Mouse (Mus musculus) intestine, embryonic 16.5 days (tissue): Measurements from ENCODE around the gene Syngap1. TPM values are rescaled to one million over a fixed set of nuclear protein-coding genes. Genes with fewer than 3 reads are reported as not detected.
"Not testable (repeated sequence)": the region's sequence is repeated elsewhere in the genome, so short reads cannot be mapped to it uniquely, and the experiment has no call there.

Experiments
- ATAC-seq: fragments of 200-750 bp; cut with Nextera tagmentation; 2 replicates; pipeline ENCODE4 v1.8.0; 2017; ENCODE audit warnings: moderate TSS enrichment, moderate library complexity
- H3K27ac ChIP-seq: fragments of 300-500 bp; sonication (generic); 2 replicates; pipeline ENCODE4 v1.5.1; 2014; ENCODE audit warnings: mild to moderate bottlenecking, low read length
- H3K27me3 ChIP-seq: fragments of 300-500 bp; sonication (generic); replicated peaks from 2 replicates; pipeline ENCODE4 v1.6.1; 2014; ENCODE audit warnings: low read length, control low read depth, mixed read lengths; ENCODE audit not compliant: control insufficient read depth, insufficient read depth
- H3K36me3 ChIP-seq: fragments of 300-500 bp; sonication (generic); 2 replicates; pipeline ENCODE4 v1.6.1; 2014; ENCODE audit warnings: low read length, control low read depth; ENCODE audit not compliant: control insufficient read depth, insufficient read depth
- H3K4me1 ChIP-seq: fragments of 300-500 bp; sonication (generic); 2 replicates; pipeline ENCODE4 v1.6.1; 2014; ENCODE audit warnings: low read length, control low read depth, mixed read lengths; ENCODE audit not compliant: control insufficient read depth, insufficient read depth
- H3K4me2 ChIP-seq: fragments of 300-500 bp; sonication (generic); 2 replicates; pipeline ENCODE4 v1.6.1; 2014; ENCODE audit warnings: low read depth, low read length, control low read depth
- H3K4me3 ChIP-seq: fragments of 300-500 bp; sonication (generic); 2 replicates; pipeline ENCODE4 v1.5.1; 2014; ENCODE audit warnings: mild to moderate bottlenecking, low read length
- H3K9ac ChIP-seq: fragments of 300-500 bp; sonication (generic); 2 replicates; pipeline ENCODE4 v1.6.1; 2014; ENCODE audit warnings: low read depth, low read length
- H3K9me3 ChIP-seq: fragments of 300-500 bp; sonication (generic); 2 replicates; pipeline ENCODE4 v1.6.1; 2016; ENCODE audit warnings: low read length, control low read depth; ENCODE audit not compliant: control insufficient read depth
- WGBS: fragments of 180-500 bp; shearing (Covaris S2); extraction: QIAGEN DNeasy Blood & Tissue Kit; methylation state at CpG from one replicate; pipeline ENCODE4 v1.1.7; 2014; 5-methylcytosine and 5-hydroxymethylcytosine counted together
- polyA plus RNA-seq: library from polyadenylated mRNA; unstranded; fragments of >200 nt; fragmentation: Nextera tagmentation; extraction: Ambion mirVana; gene quantifications from 2 replicates; pipeline ENCODE4 v1.2.1, GENCODE M21; 2015

Gene Syngap1
- 0.66 and 1.1 TPM in 2 replicates for polyA plus RNA-seq

- H3K36me3 ChIP-seq, result 0 out of 2 replicates have a peak, but pooled peaks cover 3% of the 10 kb centered on the region
- H3K27ac ChIP-seq, result peak within 1 kb of the TSS; percentile 95
- H3K9me3 ChIP-seq, result no peaks in the 10 kb centered on the region
- H3K9ac ChIP-seq, result peak within 1 kb of the TSS; percentile 90
- WGBS, result 2% methylated on average over 21 of the region's 24 CpGs
- H3K4me3 ChIP-seq, result peak within 1 kb of the TSS; percentile 84
- H3K27me3 ChIP-seq, result no peaks in the 10 kb centered on the region
- peak within 1 kb of the TSS; percentile 95 for H3K4me2 ChIP-seq
- peaks cover 26% of the 10 kb centered on the region for H3K4me1 ChIP-seq
- ATAC-seq, result no peak
Observed at GRCm38 (mm10) chr17:26941031-26941789, at the start of gene Syngap1. Gene Syngap1 (plus strand): TSS chr17:26941253.

DNA sequence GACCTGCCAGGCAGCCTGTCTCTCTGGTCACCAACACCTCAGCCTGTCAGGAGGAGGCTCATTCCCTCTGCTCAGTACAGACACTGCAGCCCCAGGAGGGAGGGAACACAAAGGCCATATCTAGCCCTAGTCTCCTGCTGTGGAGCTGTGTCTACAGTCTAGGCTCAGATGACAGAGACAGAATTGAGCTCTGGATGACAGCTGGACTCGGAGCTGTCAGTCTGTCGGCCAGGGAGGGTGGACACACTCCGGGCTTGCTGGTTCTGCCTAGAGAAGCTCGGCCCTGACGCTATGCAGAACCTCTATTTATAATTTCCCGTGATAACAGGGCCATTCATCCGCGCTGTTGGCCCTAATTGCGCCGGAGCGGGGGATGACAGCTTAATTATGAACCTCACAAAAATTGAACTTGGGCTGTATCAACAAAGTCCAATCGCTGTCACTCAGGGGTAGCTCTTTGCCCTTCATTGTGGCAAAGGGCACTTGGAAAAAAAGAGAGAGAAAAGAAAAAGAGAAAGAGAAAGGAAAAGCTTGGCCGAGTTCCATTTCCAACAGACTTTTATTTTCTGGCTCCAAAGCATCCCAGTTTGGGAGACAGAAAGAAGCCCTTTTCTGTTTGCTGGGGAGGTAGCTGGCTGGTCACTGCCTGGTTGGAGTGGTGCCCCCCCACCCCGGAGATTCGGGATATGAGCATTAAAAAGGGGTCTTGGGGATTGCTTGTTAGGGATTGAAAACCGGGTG, 48.2 kb upstream of the Syngap1 start:
- Histone ChIP-seq H3K4me2 (peak overlapping the region; percentile 33), H3K9me3 (no peaks in the 10 kb centered on the region), H3K36me3 (no peaks in the 10 kb centered on the region), H3K9ac (no peak overlapping the region), H3K4me3 (no peak overlapping the region; the same call in 1 of the 2 replicates), H3K27me3 (no peaks in the 10 kb centered on the region), H3K27ac (no peak overlapping the region), H3K4me1 (no peaks in the 10 kb centered on the region; the same call in 1 of the 2 replicates)
- 45% methylated on average over 16 of the region's 16 CpGs for WGBS
- no peak for ATAC-seq

DNA sequence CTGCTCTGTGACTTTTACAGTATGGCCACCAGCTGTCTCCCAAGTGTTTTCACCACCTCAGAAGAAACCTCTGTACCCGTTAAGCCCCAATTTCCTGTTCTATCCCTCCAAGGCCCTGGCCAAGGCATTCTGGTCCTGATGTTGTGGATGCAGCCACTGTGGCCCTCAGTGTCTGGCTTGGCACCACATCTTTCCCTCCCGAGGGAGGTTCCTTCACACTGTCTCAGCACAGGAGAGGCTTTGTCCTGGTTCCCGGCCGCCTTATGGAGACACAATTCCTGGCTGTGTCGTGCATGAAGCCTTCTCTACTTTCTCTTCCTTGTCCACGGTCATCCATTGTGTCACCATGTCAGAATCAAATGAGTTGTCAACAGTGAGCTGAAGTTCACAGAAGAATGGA, 47.6 kb upstream of the Syngap1 start:
- H3K9ac ChIP-seq, result no peak overlapping the region
- H3K36me3 ChIP-seq, result no peaks in the 10 kb centered on the region
- H3K4me3 ChIP-seq, result no peak overlapping the region
- WGBS, result 60% methylated on average over 6 of the region's 6 CpGs
- no peak overlapping the region for H3K4me2 ChIP-seq
- H3K4me1 ChIP-seq, result no peaks in the 10 kb centered on the region; the same call in 1 of the 2 replicates
- no peaks in the 10 kb centered on the region for H3K27me3 ChIP-seq
- no peak for ATAC-seq
- no peaks in the 10 kb centered on the region for H3K9me3 ChIP-seq
- no peak overlapping the region for H3K27ac ChIP-seq

DNA sequence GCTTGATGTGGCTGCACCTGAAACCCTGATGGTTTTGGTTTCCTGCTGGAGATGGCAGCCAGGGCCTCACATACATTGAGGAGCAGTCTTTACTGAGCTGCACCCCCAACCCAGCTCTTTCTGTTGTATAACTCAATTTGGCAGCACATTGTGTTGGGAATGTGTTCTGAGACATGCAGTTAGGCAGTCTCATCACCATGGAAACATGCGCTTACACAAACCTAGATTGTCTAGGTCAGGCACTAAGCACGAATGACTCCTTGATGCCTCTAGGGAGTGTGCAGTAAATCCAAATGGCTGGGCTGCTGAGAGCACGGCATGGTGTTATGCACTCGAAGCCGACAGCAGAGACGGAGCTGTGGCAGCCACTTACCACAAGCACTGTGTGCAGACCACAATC, 46.7 kb upstream of the Syngap1 start:
- Histone ChIP-seq H3K36me3 (no peaks in the 10 kb centered on the region), H3K9me3 (no peaks in the 10 kb centered on the region), H3K27me3 (no peaks in the 10 kb centered on the region), H3K4me1 (no peaks in the 10 kb centered on the region; the same call in 1 of the 2 replicates), H3K9ac (no peak overlapping the region), H3K4me2 (no peak overlapping the region), H3K4me3 (no peak overlapping the region), H3K27ac (no peak overlapping the region)
- ATAC-seq, result no peak
- 78% methylated on average over 6 of the region's 6 CpGs for WGBS

DNA sequence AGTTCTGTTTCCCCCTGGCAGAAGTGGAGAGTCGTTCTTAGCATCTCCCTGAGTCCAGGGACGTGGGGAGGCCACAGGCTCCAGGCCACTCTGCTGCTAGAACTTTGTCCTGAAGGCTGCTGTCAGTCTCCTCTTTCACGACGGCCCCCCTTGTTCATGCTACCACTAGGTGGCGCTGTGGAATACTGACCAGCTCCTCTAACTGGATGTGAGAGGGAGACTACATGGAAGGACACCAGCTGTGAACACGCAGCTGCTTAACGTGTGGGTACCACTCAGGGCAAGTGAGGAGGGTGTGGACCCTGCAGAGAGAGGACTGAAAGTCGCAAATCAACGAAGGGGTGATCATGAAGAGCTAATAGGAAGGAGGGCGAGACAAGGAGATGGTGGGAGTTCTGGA, 45.5 kb upstream of the Syngap1 start:
- WGBS, result 12% methylated on average over 10 of the region's 10 CpGs
- H3K9me3 ChIP-seq, result no peaks in the 10 kb centered on the region
- no peaks in the 10 kb centered on the region; the same call in 1 of the 2 replicates for H3K4me1 ChIP-seq
- H3K9ac ChIP-seq, result no peak overlapping the region
- no peak for ATAC-seq
- no peak overlapping the region for H3K4me2 ChIP-seq
- H3K4me3 ChIP-seq, result no peak overlapping the region
- no peaks in the 10 kb centered on the region for H3K36me3 ChIP-seq
- H3K27me3 ChIP-seq, result no peaks in the 10 kb centered on the region
- no peak overlapping the region for H3K27ac ChIP-seq

DNA sequence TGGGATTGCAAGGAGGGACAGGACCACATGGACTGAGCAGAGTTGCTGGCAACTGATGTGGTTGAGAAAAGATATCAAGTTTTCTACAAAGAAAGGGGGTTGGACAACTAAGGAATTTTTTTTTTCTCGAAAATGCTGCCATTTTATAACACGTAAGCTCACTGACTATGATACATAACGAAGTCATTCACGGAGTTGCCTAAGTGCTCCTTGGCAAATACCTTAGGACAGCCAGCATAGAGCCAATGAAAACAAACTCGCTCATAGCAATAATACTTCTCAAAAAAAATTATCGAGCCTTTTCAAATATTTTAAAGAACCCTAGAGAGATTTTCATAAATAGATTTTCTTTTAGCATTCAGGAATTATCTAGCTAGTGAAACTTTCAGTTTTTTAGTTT, 40.1 kb upstream of the Syngap1 start:
- Histone ChIP-seq H3K27ac (no peak overlapping the region), H3K27me3 (no peaks in the 10 kb centered on the region; the same call in 1 of the 2 replicates), H3K4me1 (no peaks in the 10 kb centered on the region), H3K36me3 (no peaks in the 10 kb centered on the region), H3K9me3 (no peaks in the 10 kb centered on the region), H3K9ac (no peak overlapping the region), H3K4me3 (no peak overlapping the region), H3K4me2 (no peak overlapping the region)
- no peak for ATAC-seq
- 83% methylated on average over 6 of the region's 6 CpGs for WGBS

- Histone ChIP-seq H3K9me3 (no peaks in the 10 kb centered on the region), H3K9ac (no peak overlapping the region), H3K4me1 (no peaks in the 10 kb centered on the region), H3K4me2 (no peak overlapping the region), H3K4me3 (no peak overlapping the region), H3K27me3 (no peaks in the 10 kb centered on the region; the same call in 1 of the 2 replicates), H3K36me3 (no peaks in the 10 kb centered on the region), H3K27ac (no peak overlapping the region)
- WGBS, result 55% methylated on average over 5 of the region's 5 CpGs
- no peak for ATAC-seq
Observed at GRCm38 (mm10) chr17:26904320-26904719, 36.7 kb upstream of the Syngap1 start.

GRCm38 (mm10) chr17:26907506-26907905, 33.5 kb upstream of the Syngap1 start:
- H3K36me3 ChIP-seq, ATAC-seq, H3K4me3 ChIP-seq, H3K4me1 ChIP-seq, H3K9ac ChIP-seq, H3K27ac ChIP-seq, H3K27me3 ChIP-seq, H3K4me2 ChIP-seq, H3K9me3 ChIP-seq: not testable (repeated sequence)
- WGBS, result 86% methylated on average over 14 of the region's 15 CpGs

GRCm38 (mm10) chr17:26915248-26915647, 25.8 kb upstream of the Syngap1 start:
- no peak overlapping the region for H3K4me2 ChIP-seq
- no peaks in the 10 kb centered on the region for H3K36me3 ChIP-seq
- H3K27me3 ChIP-seq, result no peaks in the 10 kb centered on the region
- no peaks in the 10 kb centered on the region; the same call in 1 of the 2 replicates for H3K4me1 ChIP-seq
- no peaks in the 10 kb centered on the region for H3K9me3 ChIP-seq
- WGBS, result 48% methylated on average over 1 of the region's 1 CpGs
- no peak overlapping the region for H3K27ac ChIP-seq
- no peak overlapping the region for H3K4me3 ChIP-seq
- ATAC-seq, result no peak
- no peak overlapping the region for H3K9ac ChIP-seq
